Mouse (Mus musculus): Measurements from ENCODE around the gene Chl1. TPM values are rescaled to one million over a fixed set of nuclear protein-coding genes. Genes with fewer than 3 reads are reported as not detected.
A peak's percentile ranks its signal among the peaks of the same experiment; 100 is the strongest.

Chl1 gene
- 1.1 and 1.2 TPM in 2 replicates for polyA plus RNA-seq (2014; fragmentation: Nextera tagmentation; extraction: Ambion mirVana)

- ATAC-seq (ENCODE audit: low FRiP score, low TSS enrichment), result peak; percentile 58
- 3% methylated on average over 25 of the region's 25 CpGs for WGBS
Measured at GRCm38 (mm10) chr6:103510392-103511289, at the start of gene Chl1. Gene Chl1, plus strand, starts transcription at chr6:103510586.

GRCm38 (mm10) chr6:103465479-103466080 is 44.8 kb upstream of the Chl1 start:
- 77% methylated on average over 5 of the region's 5 CpGs for WGBS
- H3K36me3 ChIP-seq (ENCODE audit: control insufficient read depth, insufficient read depth, low read length), result no peaks in the 10 kb centered on the region
- no peak overlapping the region for H3K9ac ChIP-seq (ENCODE audit: low read depth, low read length)
- H3K4me1 ChIP-seq (ENCODE audit: control insufficient read depth, insufficient read depth, low read length), result no peaks in the 10 kb centered on the region
- H3K4me3 ChIP-seq (ENCODE audit: low read length), result no peak overlapping the region
- ATAC-seq (ENCODE audit: low FRiP score, low TSS enrichment), result no peak
- no peaks in the 10 kb centered on the region for H3K27me3 ChIP-seq (ENCODE audit: control insufficient read depth, insufficient read depth, low read length)
- H3K4me2 ChIP-seq (replicated peaks; ENCODE audit: low read depth, low read length), result no peak overlapping the region
- no peak overlapping the region for H3K27ac ChIP-seq (ENCODE audit: low read depth, low read length)
- no peaks in the 10 kb centered on the region for H3K9me3 ChIP-seq (ENCODE audit: control insufficient read depth, low read length)

More at GRCm38 (mm10) chr6:103510392-103511289, at the start of gene Chl1:
- H3K36me3 ChIP-seq (ENCODE audit: control insufficient read depth, insufficient read depth, low read length), result no peaks in the 10 kb centered on the region
- no peaks in the 10 kb centered on the region for H3K4me1 ChIP-seq (ENCODE audit: control insufficient read depth, insufficient read depth, low read length)
- no peak within 1 kb of the TSS for H3K9ac ChIP-seq (ENCODE audit: low read depth, low read length)
- no peaks in the 10 kb centered on the region for H3K9me3 ChIP-seq (ENCODE audit: control insufficient read depth, low read length)
- H3K4me3 ChIP-seq (ENCODE audit: low read length), result peak within 1 kb of the TSS; percentile 38
- H3K27me3 ChIP-seq (ENCODE audit: control insufficient read depth, insufficient read depth, low read length), result peaks cover 28% of the 10 kb centered on the region
- peak within 1 kb of the TSS; percentile 57 for H3K4me2 ChIP-seq (replicated peaks; ENCODE audit: low read depth, low read length)
- no peak within 1 kb of the TSS for H3K27ac ChIP-seq (ENCODE audit: low read depth, low read length)

- Histone ChIP-seq H3K4me2 (replicated peaks; ENCODE audit: low read depth, low read length) (no peak overlapping the region), H3K27ac (ENCODE audit: low read depth, low read length) (no peak overlapping the region), H3K4me3 (ENCODE audit: low read length) (no peak overlapping the region), H3K9ac (ENCODE audit: low read depth, low read length) (no peak overlapping the region), H3K4me1 (ENCODE audit: control insufficient read depth, insufficient read depth, low read length) (no peaks in the 10 kb centered on the region), H3K36me3 (ENCODE audit: control insufficient read depth, insufficient read depth, low read length) (no peaks in the 10 kb centered on the region), H3K27me3 (ENCODE audit: control insufficient read depth, insufficient read depth, low read length) (no peaks in the 10 kb centered on the region), H3K9me3 (ENCODE audit: control insufficient read depth, low read length) (no peaks in the 10 kb centered on the region)
- 27% methylated on average over 5 of the region's 5 CpGs for WGBS
- no peak for ATAC-seq (ENCODE audit: low FRiP score, low TSS enrichment)
Measured at GRCm38 (mm10) chr6:103473316-103473715, 37.1 kb upstream of the Chl1 start.

GRCm38 (mm10) chr6:103487199-103487598 is 23.2 kb upstream of the Chl1 start:
- Histone ChIP-seq H3K4me2 (replicated peaks; ENCODE audit: low read depth, low read length) (no peak overlapping the region), H3K9ac (ENCODE audit: low read depth, low read length) (no peak overlapping the region), H3K36me3 (ENCODE audit: control insufficient read depth, insufficient read depth, low read length) (no peaks in the 10 kb centered on the region), H3K9me3 (ENCODE audit: control insufficient read depth, low read length) (no peaks in the 10 kb centered on the region), H3K27ac (ENCODE audit: low read depth, low read length) (no peak overlapping the region), H3K4me1 (ENCODE audit: control insufficient read depth, insufficient read depth, low read length) (no peaks in the 10 kb centered on the region), H3K27me3 (ENCODE audit: control insufficient read depth, insufficient read depth, low read length) (no peaks in the 10 kb centered on the region), H3K4me3 (ENCODE audit: low read length) (no peak overlapping the region)
- 82% methylated on average over 1 of the region's 1 CpGs for WGBS
- no peak for ATAC-seq (ENCODE audit: low FRiP score, low TSS enrichment)

- Histone ChIP-seq H3K4me3 (ENCODE audit: low read length) (no peak overlapping the region), H3K4me2 (replicated peaks; ENCODE audit: low read depth, low read length) (no peak overlapping the region), H3K9me3 (ENCODE audit: control insufficient read depth, low read length) (no peaks in the 10 kb centered on the region), H3K4me1 (ENCODE audit: control insufficient read depth, insufficient read depth, low read length) (no peaks in the 10 kb centered on the region), H3K27ac (ENCODE audit: low read depth, low read length) (no peak overlapping the region), H3K9ac (ENCODE audit: low read depth, low read length) (no peak overlapping the region), H3K27me3 (ENCODE audit: control insufficient read depth, insufficient read depth, low read length) (no peaks in the 10 kb centered on the region), H3K36me3 (ENCODE audit: control insufficient read depth, insufficient read depth, low read length) (no peaks in the 10 kb centered on the region)
- ATAC-seq (ENCODE audit: low FRiP score, low TSS enrichment), result no peak
- WGBS, result 28% methylated on average over 4 of the region's 4 CpGs
Measured at GRCm38 (mm10) chr6:103498404-103498803, 12.0 kb upstream of the Chl1 start.

GRCm38 (mm10) chr6:103504065-103504464 is 6.3 kb upstream of the Chl1 start:
- Histone ChIP-seq H3K36me3 (ENCODE audit: control insufficient read depth, insufficient read depth, low read length) (no peaks in the 10 kb centered on the region), H3K4me1 (ENCODE audit: control insufficient read depth, insufficient read depth, low read length) (no peaks in the 10 kb centered on the region), H3K27me3 (ENCODE audit: control insufficient read depth, insufficient read depth, low read length) (no peaks in the 10 kb centered on the region), H3K27ac (ENCODE audit: low read depth, low read length) (no peak overlapping the region), H3K9me3 (ENCODE audit: control insufficient read depth, low read length) (no peaks in the 10 kb centered on the region), H3K4me2 (replicated peaks; ENCODE audit: low read depth, low read length) (no peak overlapping the region), H3K4me3 (ENCODE audit: low read length) (no peak overlapping the region), H3K9ac (ENCODE audit: low read depth, low read length) (no peak overlapping the region)
- no peak for ATAC-seq (ENCODE audit: low FRiP score, low TSS enrichment)
- WGBS, result 41% methylated on average over 3 of the region's 3 CpGs

- WGBS, result 61% methylated on average over 3 of the region's 3 CpGs
- Histone ChIP-seq H3K27me3 (ENCODE audit: control insufficient read depth, insufficient read depth, low read length) (peaks cover 28% of the 10 kb centered on the region), H3K27ac (ENCODE audit: low read depth, low read length) (no peak overlapping the region), H3K4me1 (ENCODE audit: control insufficient read depth, insufficient read depth, low read length) (no peaks in the 10 kb centered on the region), H3K9me3 (ENCODE audit: control insufficient read depth, low read length) (no peaks in the 10 kb centered on the region), H3K4me2 (replicated peaks; ENCODE audit: low read depth, low read length) (no peak overlapping the region), H3K9ac (ENCODE audit: low read depth, low read length) (no peak overlapping the region), H3K4me3 (ENCODE audit: low read length) (no peak overlapping the region), H3K36me3 (ENCODE audit: control insufficient read depth, insufficient read depth, low read length) (no peaks in the 10 kb centered on the region)
- no peak for ATAC-seq (ENCODE audit: low FRiP score, low TSS enrichment)
Measured at GRCm38 (mm10) chr6:103507751-103508575, 2.4 kb upstream of the Chl1 start.

GRCm38 (mm10) chr6:103509596-103509995 is 790 bp upstream of the Chl1 start:
- Histone ChIP-seq H3K27me3 (ENCODE audit: control insufficient read depth, insufficient read depth, low read length) (peaks cover 28% of the 10 kb centered on the region), H3K9ac (ENCODE audit: low read depth, low read length) (no peak overlapping the region), H3K4me1 (ENCODE audit: control insufficient read depth, insufficient read depth, low read length) (no peaks in the 10 kb centered on the region), H3K27ac (ENCODE audit: low read depth, low read length) (no peak overlapping the region), H3K9me3 (ENCODE audit: control insufficient read depth, low read length) (no peaks in the 10 kb centered on the region), H3K4me3 (ENCODE audit: low read length) (no peak overlapping the region), H3K4me2 (replicated peaks; ENCODE audit: low read depth, low read length) (no peak overlapping the region), H3K36me3 (ENCODE audit: control insufficient read depth, insufficient read depth, low read length) (no peaks in the 10 kb centered on the region)
- no peak for ATAC-seq (ENCODE audit: low FRiP score, low TSS enrichment)
- WGBS, result 58% methylated on average over 4 of the region's 4 CpGs
